Mouse (Mus musculus): ENCODE data around the gene Zfp454. TPM values are rescaled to one million over a fixed set of nuclear protein-coding genes. Genes with fewer than 3 reads are reported as not detected.

Gene Zfp454
- total RNA-seq, 1 experiment = 3.3 TPM

- TF ChIP-seq HCFC1 (IDR thresholded peaks at IDR 0.05; ENCODE audit: borderline replicate concordance, insufficient read depth, low read length) = no peak
- TF ChIP-seq ZNF384 (IDR thresholded peaks at IDR 0.05; ENCODE audit: low read depth, low read length) = no peak
- TF ChIP-seq ZC3H11A (IDR thresholded peaks at IDR 0.05; ENCODE audit: borderline replicate concordance, low read depth, low read length) = no peak
- no peak for TF ChIP-seq CHD2 (IDR thresholded peaks at IDR 0.05; ENCODE audit: low read depth, low read length)
- TF ChIP-seq MAFK (IDR thresholded peaks at IDR 0.05; ENCODE audit: insufficient read depth, low read depth, low read length) = no peak
- no peak overlapping the region for H3K27ac ChIP-seq (ENCODE audit: insufficient read depth, low read depth, low read length, poor library complexity, severe bottlenecking)
- no peaks in the 10 kb centered on the region for H3K9me3 ChIP-seq (ENCODE audit: control insufficient read depth, insufficient read depth, low read depth, low read length)
- no peak overlapping the region for H3K9ac ChIP-seq (ENCODE audit: insufficient read depth, low read depth, low read length, poor library complexity, severe bottlenecking)
- in situ Hi-C loops (cut with MboI; ENCODE audit: low sequenced_read_pairs in 2 of 2, unreplicated experiment in 2 of 2) = no loop called here
- H3K4me1 ChIP-seq (ENCODE audit: control insufficient read depth in 2 of 2, insufficient read depth in 2 of 2, low read length in 2 of 2, poor library complexity in 1 of 2) = peaks cover 0 to 4% of the 10 kb centered on the region in 2 experiments; a peak in 1 of 4 replicates
- no peak for DNase-seq (ENCODE audit: low read depth, low spot score)
- H3K36me3 ChIP-seq (ENCODE audit: control insufficient read depth, insufficient read depth, low read length, poor library complexity, severe bottlenecking) = no peaks in the 10 kb centered on the region
- peak overlapping the region; percentile 65 to 82; a peak in 3 of 4 replicates for H3K4me3 ChIP-seq (ENCODE audit: insufficient read depth in 1 of 2, low read depth in 1 of 2, low read length in 2 of 2, poor library complexity in 1 of 2, severe bottlenecking in 1 of 2)
Measured at GRCm38 (mm10) chr11:50930469-50931014, 43.1 kb upstream of the Zfp454 start.

GRCm38 (mm10) chr11:50915671-50916320 is 28.3 kb upstream of the Zfp454 start, which contains the start of gene Zfp2:
Zfp2 (minus strand) TSS chr11:50916165.
- Histone ChIP-seq H3K4me1 (ENCODE audit: control insufficient read depth in 2 of 2, insufficient read depth in 2 of 2, low read length in 2 of 2, poor library complexity in 1 of 2) (peaks cover 0 to 10% of the 10 kb centered on the region in 2 experiments; a peak in 1 of 4 replicates), H3K27ac (ENCODE audit: insufficient read depth, low read depth, low read length, poor library complexity, severe bottlenecking) (0 out of 2 replicates have a peak within 1 kb of the TSS, but pooled peaks have one; percentile 3), H3K9me3 (ENCODE audit: control insufficient read depth, insufficient read depth, low read depth, low read length) (no peaks in the 10 kb centered on the region), H3K4me3 (ENCODE audit: insufficient read depth in 1 of 2, low read depth in 1 of 2, low read length in 2 of 2, poor library complexity in 1 of 2, severe bottlenecking in 1 of 2) (peak within 1 kb of the TSS; percentile 88 to 89), H3K9ac (ENCODE audit: insufficient read depth, low read depth, low read length, poor library complexity, severe bottlenecking) (peak within 1 kb of the TSS; percentile 88), H3K36me3 (ENCODE audit: control insufficient read depth, insufficient read depth, low read length, poor library complexity, severe bottlenecking) (peaks cover 3% of the 10 kb centered on the region; the same call in 1 of the 2 replicates)
- in situ Hi-C loops (cut with MboI; ENCODE audit: low sequenced_read_pairs in 2 of 2, unreplicated experiment in 2 of 2) = no loop called here
- DNase-seq (ENCODE audit: low read depth, low spot score) = peak; percentile 78
- no peak for TF ChIP-seq MAFK (IDR thresholded peaks at IDR 0.05; ENCODE audit: insufficient read depth, low read depth, low read length)
- peak; percentile 92 for TF ChIP-seq HCFC1 (IDR thresholded peaks at IDR 0.05; ENCODE audit: borderline replicate concordance, insufficient read depth, low read length)
- TF ChIP-seq CHD2 (IDR thresholded peaks at IDR 0.05; ENCODE audit: low read depth, low read length) = no peak

- Histone ChIP-seq H3K4me3 (ENCODE audit: insufficient read depth in 1 of 2, low read depth in 1 of 2, low read length in 2 of 2, poor library complexity in 1 of 2, severe bottlenecking in 1 of 2) (no peak overlapping the region), H3K36me3 (ENCODE audit: control insufficient read depth, insufficient read depth, low read length, poor library complexity, severe bottlenecking) (peaks cover 3% of the 10 kb centered on the region; the same call in 1 of the 2 replicates), H3K4me1 (ENCODE audit: control insufficient read depth in 2 of 2, insufficient read depth in 2 of 2, low read length in 2 of 2, poor library complexity in 1 of 2) (peaks cover 0 to 10% of the 10 kb centered on the region in 2 experiments; a peak in 1 of 4 replicates), H3K9ac (ENCODE audit: insufficient read depth, low read depth, low read length, poor library complexity, severe bottlenecking) (no peak overlapping the region), H3K27ac (ENCODE audit: insufficient read depth, low read depth, low read length, poor library complexity, severe bottlenecking) (no peak overlapping the region), H3K9me3 (ENCODE audit: control insufficient read depth, insufficient read depth, low read depth, low read length) (no peaks in the 10 kb centered on the region)
- in situ Hi-C loops (cut with MboI; ENCODE audit: low sequenced_read_pairs in 2 of 2, unreplicated experiment in 2 of 2) = no loop called here
- DNase-seq (ENCODE audit: low read depth, low spot score) = no peak
- no peak for TF ChIP-seq MAFK (IDR thresholded peaks at IDR 0.05; ENCODE audit: insufficient read depth, low read depth, low read length)
- no peak for TF ChIP-seq CHD2 (IDR thresholded peaks at IDR 0.05; ENCODE audit: low read depth, low read length)
- no peak for TF ChIP-seq ZC3H11A (IDR thresholded peaks at IDR 0.05; ENCODE audit: borderline replicate concordance, low read depth, low read length)
- no peak for TF ChIP-seq ZNF384 (IDR thresholded peaks at IDR 0.05; ENCODE audit: low read depth, low read length)
- no peak for TF ChIP-seq HCFC1 (IDR thresholded peaks at IDR 0.05; ENCODE audit: borderline replicate concordance, insufficient read depth, low read length)
Measured at GRCm38 (mm10) chr11:50914461-50914860, 27.0 kb upstream of the Zfp454 start.

- Histone ChIP-seq H3K9me3 (ENCODE audit: control insufficient read depth, insufficient read depth, low read depth, low read length) (no peaks in the 10 kb centered on the region), H3K4me3 (ENCODE audit: insufficient read depth in 1 of 2, low read depth in 1 of 2, low read length in 2 of 2, poor library complexity in 1 of 2, severe bottlenecking in 1 of 2) (no peak overlapping the region), H3K9ac (ENCODE audit: insufficient read depth, low read depth, low read length, poor library complexity, severe bottlenecking) (no peak overlapping the region), H3K4me1 (ENCODE audit: control insufficient read depth in 2 of 2, insufficient read depth in 2 of 2, low read length in 2 of 2, poor library complexity in 1 of 2) (peaks cover 0 to 10% of the 10 kb centered on the region in 2 experiments; a peak in 1 of 4 replicates), H3K27ac (ENCODE audit: insufficient read depth, low read depth, low read length, poor library complexity, severe bottlenecking) (no peak overlapping the region), H3K36me3 (ENCODE audit: control insufficient read depth, insufficient read depth, low read length, poor library complexity, severe bottlenecking) (peaks cover 3% of the 10 kb centered on the region)
- in situ Hi-C loops (cut with MboI; ENCODE audit: low sequenced_read_pairs in 2 of 2, unreplicated experiment in 2 of 2) = no loop called here
- DNase-seq (ENCODE audit: low read depth, low spot score) = no peak
- TF ChIP-seq MAFK (IDR thresholded peaks at IDR 0.05; ENCODE audit: insufficient read depth, low read depth, low read length) (no peak), HCFC1 (IDR thresholded peaks at IDR 0.05; ENCODE audit: borderline replicate concordance, insufficient read depth, low read length) (no peak), CHD2 (IDR thresholded peaks at IDR 0.05; ENCODE audit: low read depth, low read length) (no peak), ZNF384 (IDR thresholded peaks at IDR 0.05; ENCODE audit: low read depth, low read length) (no peak), ZC3H11A (IDR thresholded peaks at IDR 0.05; ENCODE audit: borderline replicate concordance, low read depth, low read length) (no peak)
Measured at GRCm38 (mm10) chr11:50913301-50913700, 25.9 kb upstream of the Zfp454 start.

All from ES-E14 (cell line).